Mouse (Mus musculus) midbrain, embryonic 12.5 days (tissue): ENCODE measurements around the gene Cd63. TPM values are rescaled to one million over a fixed set of nuclear protein-coding genes. Genes with fewer than 3 reads are reported as not detected.

ENCODE experiments used
- ATAC-seq: fragments of 200-750 bp; cut with Nextera tagmentation; 2 replicates; pipeline ENCODE4 v1.8.0; 2017; ENCODE audit warnings: low read depth, moderate TSS enrichment, moderate library complexity; ENCODE audit not compliant: low FRiP score
- H3K27ac ChIP-seq: fragments of 300-500 bp; sonication (generic); replicated peaks from 2 replicates; pipeline ENCODE4 v1.5.1; 2016; ENCODE audit warnings: mild to moderate bottlenecking
- H3K27me3 ChIP-seq: fragments of 300-500 bp; sonication (generic); 2 replicates; pipeline ENCODE4 v1.6.1; 2016; ENCODE audit warnings: mild to moderate bottlenecking
- H3K36me3 ChIP-seq: fragments of 300-500 bp; sonication (generic); 2 replicates; pipeline ENCODE4 v1.6.1; 2016
- H3K4me1 ChIP-seq: fragments of 300-500 bp; sonication (generic); 2 replicates; pipeline ENCODE4 v1.6.1; 2016
- H3K4me2 ChIP-seq: fragments of 300-500 bp; sonication (generic); replicated peaks from 2 replicates; pipeline ENCODE4 v1.6.1; 2016; ENCODE audit warnings: mild to moderate bottlenecking, moderate library complexity
- H3K4me3 ChIP-seq: fragments of 300-500 bp; sonication (generic); 2 replicates; pipeline ENCODE4 v1.5.1; 2016; ENCODE audit warnings: mild to moderate bottlenecking
- H3K9ac ChIP-seq: fragments of 300-500 bp; sonication (generic); replicated peaks from 2 replicates; pipeline ENCODE4 v1.6.1; 2016; ENCODE audit warnings: mild to moderate bottlenecking, moderate library complexity
- H3K9me3 ChIP-seq: fragments of 300-500 bp; sonication (generic); 2 replicates; pipeline ENCODE4 v1.6.1; 2016; ENCODE audit warnings: mild to moderate bottlenecking
- WGBS: fragments of 180-500 bp; shearing (Covaris S2); methylation state at CpG from one replicate; pipeline ENCODE4 v1.1.7; 2016; 5-methylcytosine and 5-hydroxymethylcytosine counted together
- polyA plus RNA-seq: library from polyadenylated mRNA; unstranded; fragments of >200 nt; fragmentation: Nextera tagmentation; extraction: Ambion mirVana; gene quantifications from 2 replicates; pipeline ENCODE4 v1.2.1, GENCODE M21; 2016

The Cd63 gene
- polyA plus RNA-seq, 1 experiment from 2014 or later: 190 TPM

- Histone ChIP-seq H3K9ac (no peak overlapping the region), H3K27me3 (no peaks in the 10 kb centered on the region), H3K27ac (peak overlapping the region; percentile 25; the same call in 1 of the 2 replicates), H3K4me2 (no peak overlapping the region), H3K4me1 (peaks cover 33% of the 10 kb centered on the region), H3K36me3 (peaks cover 11% of the 10 kb centered on the region; the same call in 1 of the 2 replicates), H3K4me3 (no peak overlapping the region), H3K9me3 (no peaks in the 10 kb centered on the region)
- ATAC-seq: no peak
- 85% methylated on average over 7 of the region's 7 CpGs for WGBS
These were observed 19.2 kb downstream of the Cd63 start for GRCm38 (mm10) chr10:128919966-128920365.

- Histone ChIP-seq H3K4me1 (peaks cover 33% of the 10 kb centered on the region), H3K27me3 (no peaks in the 10 kb centered on the region), H3K9ac (no peak overlapping the region), H3K4me3 (no peak overlapping the region), H3K9me3 (no peaks in the 10 kb centered on the region), H3K27ac (no peak overlapping the region), H3K4me2 (no peak overlapping the region), H3K36me3 (peaks cover 11% of the 10 kb centered on the region; the same call in 1 of the 2 replicates)
- WGBS: 72% methylated on average over 3 of the region's 3 CpGs
- no peak for ATAC-seq
These were observed 20.0 kb downstream of the Cd63 start for GRCm38 (mm10) chr10:128920736-128921161.

- Histone ChIP-seq H3K4me2 (no peak overlapping the region), H3K36me3 (peaks cover 11% of the 10 kb centered on the region; the same call in 1 of the 2 replicates), H3K9me3 (no peaks in the 10 kb centered on the region), H3K4me3 (no peak overlapping the region), H3K4me1 (peaks cover 33% of the 10 kb centered on the region), H3K27ac (no peak overlapping the region), H3K9ac (no peak overlapping the region), H3K27me3 (no peaks in the 10 kb centered on the region)
- ATAC-seq: no peak
- WGBS: 76% methylated on average over 1 of the region's 1 CpGs
These were observed 20.5 kb downstream of the Cd63 start for GRCm38 (mm10) chr10:128921251-128921650.

GRCm38 (mm10) chr10:128921883-128922821 lies 21.4 kb downstream of the Cd63 start:
- H3K9me3 ChIP-seq: no peaks in the 10 kb centered on the region
- no peaks in the 10 kb centered on the region; the same call in 1 of the 2 replicates for H3K27me3 ChIP-seq
- no peak overlapping the region for H3K27ac ChIP-seq
- H3K36me3 ChIP-seq: peaks cover 11% of the 10 kb centered on the region; the same call in 1 of the 2 replicates
- peak overlapping the region; percentile 81 for H3K9ac ChIP-seq
- WGBS: 72% methylated on average over 16 of the region's 16 CpGs
- peak overlapping the region; percentile 67 for H3K4me3 ChIP-seq
- no peak for ATAC-seq
- H3K4me2 ChIP-seq: peak overlapping the region; percentile 66
- H3K4me1 ChIP-seq: peaks cover 33% of the 10 kb centered on the region

GRCm38 (mm10) chr10:128922822-128923012 lies 21.9 kb downstream of the Cd63 start, which contains the start of gene Rdh5:
TSS of gene Rdh5 (minus strand) at chr10:128922888.
- no peak for ATAC-seq
- Histone ChIP-seq H3K4me3 (peak within 1 kb of the TSS; percentile 67), H3K27ac (peak within 1 kb of the TSS; percentile 89), H3K9ac (peak within 1 kb of the TSS; percentile 81), H3K36me3 (peaks cover 5% of the 10 kb centered on the region; the same call in 1 of the 2 replicates), H3K27me3 (peaks cover 2% of the 10 kb centered on the region), H3K9me3 (no peaks in the 10 kb centered on the region), H3K4me2 (peak within 1 kb of the TSS; percentile 66), H3K4me1 (peaks cover 33% of the 10 kb centered on the region)
- 6% methylated on average over 1 of the region's 1 CpGs for WGBS

GRCm38 (mm10) chr10:128923013-128923691 lies 22.4 kb downstream of the Cd63 start:
- Histone ChIP-seq H3K27me3 (peaks cover 7% of the 10 kb centered on the region), H3K27ac (peak overlapping the region; percentile 89), H3K4me2 (peak overlapping the region; percentile 66), H3K9ac (peak overlapping the region; percentile 81), H3K4me1 (peaks cover 33% of the 10 kb centered on the region), H3K9me3 (no peaks in the 10 kb centered on the region), H3K36me3 (0 out of 2 replicates have a peak, but pooled peaks cover under 1% of the 10 kb centered on the region), H3K4me3 (peak overlapping the region; percentile 67)
- WGBS: under 1% methylated on average over 42 of the region's 42 CpGs
- ATAC-seq: peak; percentile 96

- no peak for ATAC-seq
- 73% methylated on average over 9 of the region's 9 CpGs for WGBS
- H3K9ac ChIP-seq: peak within 1 kb of the TSS; percentile 81
These were observed 23.1 kb downstream of the Cd63 start, which contains the start of gene Bloc1s1 for GRCm38 (mm10) chr10:128923935-128924334. TSS of gene Bloc1s1 (minus strand) at chr10:128924035.

GRCm38 (mm10) chr10:128928356-128928755 lies 27.6 kb downstream of the Cd63 start:
- H3K27me3 ChIP-seq: peaks cover 48% of the 10 kb centered on the region
- 27% methylated on average over 4 of the region's 4 CpGs for WGBS
- H3K4me1 ChIP-seq: peaks cover 12% of the 10 kb centered on the region
- no peaks in the 10 kb centered on the region for H3K36me3 ChIP-seq
- no peaks in the 10 kb centered on the region for H3K9me3 ChIP-seq
- no peak overlapping the region for H3K4me2 ChIP-seq
- H3K9ac ChIP-seq: no peak overlapping the region
- ATAC-seq: no peak
- no peak overlapping the region for H3K27ac ChIP-seq
- no peak overlapping the region for H3K4me3 ChIP-seq

More at GRCm38 (mm10) chr10:128923935-128924334, 23.1 kb downstream of the Cd63 start, which contains the start of gene Bloc1s1:
- Histone ChIP-seq H3K4me3 (peak within 1 kb of the TSS; percentile 67), H3K9me3 (no peaks in the 10 kb centered on the region), H3K27ac (peak within 1 kb of the TSS; percentile 89), H3K36me3 (no peaks in the 10 kb centered on the region), H3K27me3 (peaks cover 14% of the 10 kb centered on the region), H3K4me1 (peaks cover 33% of the 10 kb centered on the region), H3K4me2 (peak within 1 kb of the TSS; percentile 66)

GRCm38 (mm10) chr10:128929638-128930378 lies 29.0 kb downstream of the Cd63 start:
- Histone ChIP-seq H3K36me3 (no peaks in the 10 kb centered on the region), H3K27me3 (peaks cover 63% of the 10 kb centered on the region), H3K9me3 (no peaks in the 10 kb centered on the region), H3K9ac (no peak overlapping the region), H3K4me2 (no peak overlapping the region), H3K27ac (no peak overlapping the region), H3K4me1 (peaks cover 13% of the 10 kb centered on the region), H3K4me3 (no peak overlapping the region)
- ATAC-seq: no peak
- WGBS: 74% methylated on average over 7 of the region's 7 CpGs

GRCm38 (mm10) chr10:128931441-128931840 lies 30.7 kb downstream of the Cd63 start:
- H3K4me1 ChIP-seq: peaks cover 13% of the 10 kb centered on the region
- peaks cover 79% of the 10 kb centered on the region for H3K27me3 ChIP-seq
- H3K9ac ChIP-seq: no peak overlapping the region
- ATAC-seq: no peak
- 73% methylated on average over 2 of the region's 2 CpGs for WGBS
- no peak overlapping the region for H3K27ac ChIP-seq
- H3K36me3 ChIP-seq: no peaks in the 10 kb centered on the region
- H3K9me3 ChIP-seq: no peaks in the 10 kb centered on the region
- H3K4me3 ChIP-seq: no peak overlapping the region
- no peak overlapping the region for H3K4me2 ChIP-seq

GRCm38 (mm10) chr10:128933574-128933973 lies 32.8 kb downstream of the Cd63 start, which contains the start of gene Itga7:
TSS of gene Itga7 (plus strand) at chr10:128933818.
- no peaks in the 10 kb centered on the region for H3K36me3 ChIP-seq
- peak within 1 kb of the TSS; percentile 44 for H3K4me3 ChIP-seq
- H3K4me1 ChIP-seq: peaks cover 13% of the 10 kb centered on the region
- peak; percentile 91 for ATAC-seq
- H3K9ac ChIP-seq: peak within 1 kb of the TSS; percentile 20
- H3K27me3 ChIP-seq: peaks cover 81% of the 10 kb centered on the region
- H3K4me2 ChIP-seq: peak within 1 kb of the TSS; percentile 85
- H3K27ac ChIP-seq: no peak within 1 kb of the TSS
- no peaks in the 10 kb centered on the region for H3K9me3 ChIP-seq
- under 1% methylated on average over 23 of the region's 26 CpGs for WGBS
